Mouse (Mus musculus) neural tube, embryonic 10.5 days (tissue): ENCODE results near the gene Bnip1.

Experiments
- DNase-seq: peaks from one replicate; pipeline ENCODE4 v3.0.0-alpha.2; 2017; ENCODE audit warnings: low spot score; ENCODE audit errors: extremely low spot score

The Bnip1 gene

DNA sequence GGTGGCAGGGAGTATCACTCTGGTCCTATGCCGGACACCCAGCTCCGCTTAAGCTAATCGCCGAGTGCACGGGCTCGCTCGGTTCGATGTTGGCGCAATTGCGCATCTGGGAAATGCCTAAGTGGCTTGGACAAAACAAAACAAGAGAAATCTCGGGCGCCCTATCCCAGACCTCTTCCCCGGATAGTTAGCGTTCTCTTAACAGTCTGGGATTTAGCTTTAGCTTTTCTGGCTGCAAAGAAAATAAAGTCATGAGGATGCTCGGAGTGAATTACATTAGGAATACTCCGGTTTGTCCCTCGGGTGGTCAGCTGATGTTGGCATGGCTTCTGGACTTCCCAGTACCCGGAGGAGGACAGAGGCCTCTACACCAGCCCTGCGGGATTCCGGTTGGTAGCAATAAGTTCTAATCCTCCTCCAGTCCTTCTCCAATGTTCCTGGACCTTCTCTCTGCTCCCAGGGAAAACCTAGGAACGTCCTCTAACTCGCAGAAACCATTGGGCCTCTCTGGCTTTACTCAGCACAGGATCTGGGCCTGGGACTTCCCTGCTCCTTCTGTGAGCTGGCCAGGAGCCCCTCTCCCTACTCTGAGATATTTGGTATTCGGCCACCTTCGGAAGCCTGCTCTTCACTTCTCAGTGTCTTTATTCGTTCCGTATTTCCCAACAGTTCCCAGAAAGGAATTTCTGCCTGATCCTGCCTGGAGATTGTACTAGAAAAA is 59.0 kb downstream of the Bnip1 start:
- peak; percentile 50 for DNase-seq

GRCm38 (mm10) chr17:26840439-26840780 is 59.5 kb downstream of the Bnip1 start:
- DNase-seq, result no peak

- peak; percentile 49 for DNase-seq
Observed at GRCm38 (mm10) chr17:26840922-26841731, 60.3 kb downstream of the Bnip1 start.

- DNase-seq, result no peak
Observed at GRCm38 (mm10) chr17:26841981-26842380, 61.1 kb downstream of the Bnip1 start.
